Mouse (Mus musculus) adrenal gland, postnatal 14 days (tissue): ENCODE results near the gene Gm6040. TPM values are rescaled to one million over a fixed set of nuclear protein-coding genes. Genes with fewer than 3 reads are reported as not detected.

Experiments
- DNase-seq: peaks from one replicate; pipeline ENCODE4 v3.0.0; 2021; ENCODE audit warnings: mixed read lengths
- long read RNA-seq, 2 experiments: library from polyadenylated mRNA; stranded (forward); transcript quantifications; one replicate each; pipeline ENCODE4 v2.0.0; 2021
- total RNA-seq: library from RNA; stranded (reverse); gene quantifications from 2 replicates; pipeline ENCODE4 v1.2.3, GENCODE M21; 2021

Gm6040 gene
- total RNA-seq = not detected in 2 replicates
- long read RNA-seq, experiment 1 = 0 reads
- long read RNA-seq, experiment 2 = 0 reads

- DNase-seq = no peak
Observed at GRCm38 (mm10) chr8:20921971-20922370, at the start of gene Gm6040. TSS of gene Gm6040 (minus strand) at chr8:20922071.

GRCm38 (mm10) chr8:20964531-20964930 lies 42.7 kb upstream of the Gm6040 start:
- peak; percentile 47 for DNase-seq

DNA sequence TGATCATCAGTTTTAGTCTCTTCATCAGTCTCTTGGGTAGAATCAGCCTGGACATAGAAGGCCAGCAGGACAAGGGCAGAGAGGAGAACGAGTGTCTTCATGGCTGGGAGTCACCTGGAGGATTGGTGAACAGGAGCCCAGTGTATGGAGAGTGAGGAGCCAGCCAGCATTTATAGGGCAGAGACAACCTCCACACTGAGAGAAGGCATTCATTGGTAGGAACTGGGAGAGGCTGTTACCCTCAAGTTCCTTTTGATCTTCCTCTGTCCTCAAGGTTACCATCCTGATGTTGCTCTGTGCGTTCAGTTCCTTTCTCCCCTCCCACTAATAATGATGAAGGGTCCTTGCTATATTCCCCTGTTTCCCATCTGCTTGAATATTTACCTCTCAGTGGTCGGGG lies 22.7 kb upstream of the Gm6040 start, which contains the start of gene AY761185:
AY761185 (minus strand) TSS at position 101 of the 400 bp plus-strand sequence.
- no peak for DNase-seq

DNA sequence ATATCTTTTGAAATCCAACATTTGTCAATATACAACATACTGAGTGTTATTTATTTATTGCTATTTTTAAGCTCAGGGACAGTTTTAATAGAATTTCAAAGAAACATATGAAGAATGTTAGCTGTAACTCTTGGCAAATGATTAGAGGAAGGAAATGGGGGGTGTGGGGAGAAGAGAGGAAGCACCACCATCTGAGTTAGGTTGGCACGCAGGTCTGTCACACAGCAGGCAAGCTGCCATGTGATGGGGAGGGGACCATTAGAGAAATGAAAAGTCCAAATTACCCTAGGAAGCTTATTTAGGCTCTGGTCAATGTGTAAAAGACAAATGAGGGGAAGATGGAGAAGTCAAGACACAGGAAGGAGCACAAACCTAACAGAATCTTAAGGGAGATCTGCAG lies 9.6 kb downstream of the Gm6040 start:
- no peak for DNase-seq

DNA sequence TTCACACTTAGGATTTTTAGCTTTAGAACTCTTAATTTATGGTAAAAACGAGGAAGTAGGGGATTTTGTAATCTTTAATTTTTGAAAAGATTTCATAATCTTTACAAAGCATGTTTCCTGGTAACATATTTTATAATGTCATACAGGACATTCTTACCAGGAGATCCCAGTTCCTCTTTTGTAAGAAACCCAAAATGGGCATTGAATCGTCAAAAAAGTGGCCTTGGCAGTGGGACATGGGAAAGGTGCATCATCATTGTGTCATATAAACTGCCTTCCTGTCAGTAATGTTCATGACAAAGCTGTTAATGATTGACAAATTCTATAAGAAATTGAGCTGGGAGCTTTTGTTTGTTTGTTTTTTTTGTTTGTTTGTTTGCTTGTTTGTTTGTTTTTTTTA lies 13.6 kb downstream of the Gm6040 start:
- DNase-seq = no peak

- no peak for DNase-seq
Observed at GRCm38 (mm10) chr8:20907119-20907518, 14.8 kb downstream of the Gm6040 start.

- no peak for DNase-seq
Observed at GRCm38 (mm10) chr8:20902527-20902926, 19.3 kb downstream of the Gm6040 start, which contains the start of gene Gm15056. TSS of gene Gm15056 (minus strand) at chr8:20902627.

DNA sequence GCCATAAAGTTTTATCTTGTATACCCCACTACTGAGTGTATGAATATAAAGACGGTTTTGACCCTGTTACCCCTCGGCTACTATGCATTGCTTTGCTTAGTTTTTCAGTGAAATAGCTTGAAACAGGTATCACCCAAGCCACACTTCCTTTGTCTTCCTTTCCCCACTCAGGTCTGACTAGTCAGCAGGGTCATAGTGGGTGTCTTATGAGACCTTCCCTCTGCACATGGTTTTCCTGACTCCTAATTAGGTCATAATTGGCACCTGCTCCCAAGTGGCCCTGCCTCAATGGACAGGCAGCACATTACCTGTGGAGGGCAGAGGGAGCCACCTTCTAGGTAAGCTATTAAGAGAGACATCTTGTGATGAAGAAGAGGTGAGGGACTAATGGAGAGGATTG lies 29.5 kb downstream of the Gm6040 start, which contains the start of gene Defb33:
Defb33 (plus strand) TSS at position 301 of the 400 bp plus-strand sequence.
- DNase-seq = no peak

- DNase-seq = no peak
Observed at GRCm38 (mm10) chr8:20874608-20875007, 47.3 kb downstream of the Gm6040 start.

Other genes starting within 250 kb of the Gm6040 start
- gene Defb33, start 29.4 kb downstream of the Gm6040 start, total RNA-seq = not detected in 2 replicates
- not detected in 2 replicates for gene Gm15056, start 19.4 kb downstream of the Gm6040 start, total RNA-seq
- not detected in 2 replicates for gene AY761185, start 22.6 kb upstream of the Gm6040 start, total RNA-seq
- not detected in 2 replicates for gene Defa21, start 103.5 kb upstream of the Gm6040 start, total RNA-seq
- gene Defa23, start 133.0 kb upstream of the Gm6040 start, total RNA-seq = not detected in 2 replicates
- gene Defa35, start 143.0 kb upstream of the Gm6040 start, total RNA-seq = not detected in 2 replicates
- not detected in 2 replicates for gene Defa25, start 162.4 kb upstream of the Gm6040 start, total RNA-seq
- not detected in 2 replicates for gene Gm14851, start 174.0 kb upstream of the Gm6040 start, total RNA-seq
- not detected in 2 replicates for gene Defa30, start 212.6 kb upstream of the Gm6040 start, total RNA-seq
- gene Defa22, start 240.2 kb upstream of the Gm6040 start, total RNA-seq = not detected in 2 replicates